Mouse (Mus musculus): ENCODE measurements around the gene Tlr7.
"Not testable (repeated sequence)": the region's sequence is repeated elsewhere in the genome, so short reads cannot be mapped to it uniquely, and the experiment has no call there.

The Tlr7 gene

GRCm38 (mm10) chrX:167330399-167330798, at the start of gene Tlr7:
Tlr7 (minus strand) TSS chrX:167330558.
- no peak for DNase-seq (ENCODE audit: low spot score in 2 of 2)

DNA sequence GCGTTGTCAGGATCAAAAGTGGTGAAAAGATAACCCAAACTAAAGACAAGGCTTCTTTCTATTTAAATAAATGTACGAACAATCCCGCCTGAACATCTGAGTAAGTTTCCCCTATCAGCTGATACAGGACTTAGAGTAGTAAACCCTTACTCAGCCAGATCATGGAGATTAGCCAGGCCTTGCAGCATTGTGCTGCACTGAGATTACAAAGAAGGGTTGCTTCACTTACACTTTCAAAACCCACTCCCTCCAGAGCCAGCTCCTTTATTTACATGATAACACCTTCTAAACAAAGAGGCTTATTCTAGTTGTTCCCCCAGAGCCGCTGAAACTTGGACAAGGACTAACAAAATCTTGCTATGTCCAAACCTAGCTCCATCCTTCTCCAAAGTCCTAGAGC, 49.7 kb upstream of the Tlr7 start:
- no peak for DNase-seq (ENCODE audit: low spot score in 2 of 2)

GRCm38 (mm10) chrX:167361231-167361630, 30.9 kb upstream of the Tlr7 start:
- DNase-seq (ENCODE audit: low spot score in 2 of 2) = not testable (repeated sequence)

GRCm38 (mm10) chrX:167359704-167360103, 29.3 kb upstream of the Tlr7 start:
- no peak for DNase-seq (ENCODE audit: low spot score in 2 of 2)

- no peak for DNase-seq (ENCODE audit: low spot score in 2 of 2)
Measured at GRCm38 (mm10) chrX:167357415-167357814, 27.1 kb upstream of the Tlr7 start.

DNA sequence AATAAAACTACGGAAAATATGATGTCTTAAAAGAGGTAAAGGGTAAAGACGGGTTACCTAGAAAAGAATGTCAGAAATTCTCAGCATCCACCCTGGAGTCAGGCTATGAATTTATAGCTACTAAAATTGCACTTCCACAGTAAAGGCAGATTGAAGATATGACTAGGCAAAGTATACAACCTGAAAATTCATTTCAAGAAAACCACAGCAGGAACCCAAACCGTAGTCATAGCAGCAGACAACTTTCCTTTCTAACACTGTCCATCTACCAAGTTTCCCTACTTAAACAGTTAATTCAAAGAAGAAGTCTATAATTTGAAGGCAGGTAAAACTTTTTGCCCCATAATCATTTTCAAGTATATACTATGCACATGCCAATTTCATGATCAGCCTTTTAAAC, 25.6 kb upstream of the Tlr7 start:
- no peak for DNase-seq (ENCODE audit: low spot score in 2 of 2)

GRCm38 (mm10) chrX:167353617-167354016, 23.3 kb upstream of the Tlr7 start:
- no peak for DNase-seq (ENCODE audit: low spot score in 2 of 2)

DNA sequence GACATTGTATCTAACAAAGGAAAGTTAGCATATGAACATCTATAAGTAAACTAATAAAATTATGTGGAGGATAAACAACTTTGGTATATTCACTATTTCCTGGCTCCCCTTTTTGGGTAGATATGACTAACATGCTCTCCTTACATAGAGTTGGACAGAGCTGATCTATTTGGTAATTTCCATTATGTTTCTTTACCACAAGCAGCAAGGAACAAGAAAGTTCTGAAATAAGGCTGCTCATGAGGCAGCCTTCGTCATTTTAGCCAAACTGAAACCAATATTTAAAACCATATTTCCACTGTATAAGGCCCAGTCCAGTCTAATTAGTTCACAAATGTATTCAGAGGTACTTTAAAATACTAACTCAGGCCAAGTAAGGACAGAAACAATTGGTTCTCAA, 16.1 kb upstream of the Tlr7 start:
- no peak for DNase-seq (ENCODE audit: low spot score in 2 of 2)

DNA sequence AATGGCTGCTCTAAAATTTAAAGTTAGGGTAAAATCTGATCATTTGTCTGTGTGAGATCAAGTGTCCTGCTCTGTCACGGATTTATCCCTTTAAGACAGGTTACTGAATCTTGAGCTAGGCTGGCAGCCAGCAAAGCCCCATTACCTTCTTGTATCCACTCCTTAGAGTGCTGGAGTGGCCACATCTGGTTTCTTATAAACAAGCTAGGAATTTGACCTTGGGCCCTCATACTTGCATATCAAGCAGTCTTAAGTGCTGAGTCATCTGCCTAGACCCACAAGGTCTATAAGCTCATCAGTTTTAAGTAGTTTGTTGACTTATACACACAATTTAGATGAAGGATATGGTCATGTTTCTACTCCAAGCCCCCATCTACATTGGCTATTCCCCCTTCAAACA, 14.0 kb upstream of the Tlr7 start:
- DNase-seq (ENCODE audit: low spot score in 2 of 2) = no peak

DNA sequence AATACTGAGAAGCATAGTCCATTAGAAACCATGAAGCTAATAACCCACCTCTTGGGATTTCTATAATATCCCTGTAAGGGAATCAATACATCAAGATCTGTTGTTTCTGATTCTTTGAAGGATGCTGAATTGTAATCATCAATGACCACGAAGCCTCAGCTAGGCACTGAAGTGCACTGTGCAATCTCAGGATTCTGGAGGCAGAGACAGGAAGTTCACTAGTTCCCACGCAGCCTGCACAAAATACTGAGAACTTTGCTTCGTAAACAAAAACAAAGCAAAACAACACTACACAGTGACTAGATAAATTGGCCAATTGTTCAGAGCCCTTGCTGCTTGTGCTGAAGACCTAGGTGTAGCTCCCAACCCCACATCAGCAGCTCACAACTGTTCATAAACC, 11.5 kb upstream of the Tlr7 start:
- no peak for DNase-seq (ENCODE audit: low spot score in 2 of 2)

GRCm38 (mm10) chrX:167340190-167340589, 9.8 kb upstream of the Tlr7 start:
- no peak for DNase-seq (ENCODE audit: low spot score in 2 of 2)

GRCm38 (mm10) chrX:167337990-167338389, 7.6 kb upstream of the Tlr7 start:
- DNase-seq (ENCODE audit: low spot score in 2 of 2) = no peak

DNA sequence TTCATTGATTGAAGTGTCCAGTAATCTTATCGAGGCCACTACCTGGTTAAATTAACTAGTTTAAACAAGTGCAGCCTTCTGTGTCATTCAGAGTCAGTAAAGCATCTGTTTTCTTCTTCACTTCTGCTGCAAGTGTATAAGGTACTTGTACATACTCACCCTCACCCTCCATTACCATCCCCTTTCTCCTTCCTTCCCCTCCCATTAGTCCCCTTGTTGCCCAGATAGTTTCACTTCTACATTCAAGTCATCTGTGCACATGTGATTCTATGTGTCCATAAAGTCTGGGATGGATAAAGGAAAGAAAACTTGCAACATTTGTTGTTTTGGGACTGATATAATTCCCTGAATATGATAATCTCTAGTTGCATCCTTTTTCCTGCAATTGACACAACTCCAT, 4.2 kb upstream of the Tlr7 start:
- no peak for DNase-seq (ENCODE audit: low spot score in 2 of 2)

DNA sequence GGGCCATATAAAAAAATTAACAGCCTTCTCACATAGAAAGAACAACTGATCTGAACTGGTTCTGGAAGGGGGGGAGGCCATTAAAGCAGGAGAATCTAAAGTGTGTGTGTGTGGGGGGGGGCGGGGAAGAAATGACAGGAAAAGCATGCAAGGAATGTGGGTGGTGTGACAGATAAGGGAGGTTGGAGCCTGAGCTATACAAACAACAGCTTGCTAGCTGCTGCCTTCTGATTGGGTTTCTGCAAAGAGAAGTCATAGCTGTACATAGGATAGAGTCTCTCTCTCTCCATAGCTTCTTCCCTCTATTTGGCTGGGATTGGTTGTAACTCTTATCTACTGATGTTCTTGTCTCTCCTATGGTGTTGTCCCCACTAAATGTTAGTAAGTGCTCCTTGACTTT, 2.2 kb upstream of the Tlr7 start:
- no peak for DNase-seq (ENCODE audit: low spot score in 2 of 2)

DNA sequence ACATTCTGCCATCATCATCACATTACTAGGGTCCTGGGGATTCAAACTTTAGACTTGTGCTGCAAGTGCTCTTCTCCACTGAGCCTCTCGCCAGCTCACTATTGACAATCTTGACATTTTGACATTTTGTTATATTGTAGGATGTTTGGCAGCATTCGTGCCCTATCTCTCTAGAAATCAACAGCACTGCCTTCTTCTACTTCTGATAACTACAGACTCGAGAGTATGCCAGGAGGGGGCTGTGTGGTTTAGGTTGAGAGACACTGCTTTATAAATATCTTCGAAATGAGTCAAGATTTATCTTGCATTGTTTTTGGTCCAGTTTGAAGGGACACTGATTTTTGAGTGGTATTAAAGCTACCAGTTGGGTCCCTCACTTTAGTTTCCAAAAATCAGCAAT, 635 bp upstream of the Tlr7 start:
- DNase-seq (ENCODE audit: low spot score in 2 of 2) = no peak

GRCm38 (mm10) chrX:167329620-167330019, 738 bp downstream of the Tlr7 start:
- no peak for DNase-seq (ENCODE audit: low spot score in 2 of 2)

GRCm38 (mm10) chrX:167329098-167329497, 1.3 kb downstream of the Tlr7 start:
- peak; percentile 11 to 21 for DNase-seq (ENCODE audit: low spot score in 2 of 2)

- peak; percentile 4 to 7 for DNase-seq (ENCODE audit: low spot score in 2 of 2)
Measured at GRCm38 (mm10) chrX:167328519-167328918, 1.8 kb downstream of the Tlr7 start.

- DNase-seq (ENCODE audit: low spot score in 2 of 2) = no peak
Measured at GRCm38 (mm10) chrX:167323742-167324141, 6.6 kb downstream of the Tlr7 start.

DNA sequence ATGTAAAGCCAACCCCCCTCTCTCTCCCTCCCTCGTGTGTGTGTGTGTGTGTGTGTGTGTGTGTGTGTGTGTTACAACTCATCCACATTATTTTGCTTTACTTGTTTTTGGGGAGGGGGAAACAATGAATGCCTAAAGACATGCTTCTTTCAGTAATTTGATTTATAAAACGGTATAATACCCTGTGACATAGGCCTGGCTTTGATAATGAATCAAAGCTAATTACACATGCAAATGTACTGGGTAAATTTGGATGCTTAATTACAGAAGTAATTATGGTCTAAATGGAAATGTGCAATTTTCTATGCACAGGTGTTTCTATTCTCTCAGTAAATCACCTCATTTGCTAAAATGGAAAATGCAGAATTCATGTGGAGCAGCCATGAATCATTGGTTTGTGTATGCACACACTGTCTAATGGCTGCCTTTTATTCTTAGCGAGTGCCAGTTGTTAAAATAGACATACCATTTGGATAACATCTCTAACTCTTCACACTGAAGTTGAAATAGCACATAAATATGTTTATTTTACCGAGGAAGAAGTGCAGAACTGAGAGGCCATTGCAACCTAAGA, 9.0 kb downstream of the Tlr7 start:
- no peak for DNase-seq (ENCODE audit: low spot score in 2 of 2)

- peak; percentile 6 to 8 for DNase-seq (ENCODE audit: low spot score in 2 of 2)
Measured at GRCm38 (mm10) chrX:167318819-167319396, 11.4 kb downstream of the Tlr7 start.

DNA sequence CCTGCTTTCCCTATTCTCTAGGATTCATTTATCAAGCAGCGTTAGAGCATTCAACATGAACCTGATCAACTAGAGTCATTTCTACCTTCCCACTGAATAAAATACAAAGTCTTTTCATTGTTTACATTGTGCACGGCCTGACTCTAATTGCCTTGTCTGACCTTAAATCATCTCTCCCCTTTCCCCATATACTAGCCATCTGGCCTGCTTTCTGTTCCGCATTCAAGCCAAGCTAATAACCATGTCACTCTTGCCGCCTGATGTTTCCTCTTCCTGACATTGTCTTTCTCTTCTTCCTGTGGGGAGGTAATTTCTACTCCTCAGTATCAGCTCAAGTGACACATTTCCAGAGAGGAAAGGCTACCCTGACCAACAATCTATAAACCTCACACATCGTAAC, 14.6 kb downstream of the Tlr7 start:
- DNase-seq (ENCODE audit: low spot score in 2 of 2) = peak; percentile 6 to 33

DNA sequence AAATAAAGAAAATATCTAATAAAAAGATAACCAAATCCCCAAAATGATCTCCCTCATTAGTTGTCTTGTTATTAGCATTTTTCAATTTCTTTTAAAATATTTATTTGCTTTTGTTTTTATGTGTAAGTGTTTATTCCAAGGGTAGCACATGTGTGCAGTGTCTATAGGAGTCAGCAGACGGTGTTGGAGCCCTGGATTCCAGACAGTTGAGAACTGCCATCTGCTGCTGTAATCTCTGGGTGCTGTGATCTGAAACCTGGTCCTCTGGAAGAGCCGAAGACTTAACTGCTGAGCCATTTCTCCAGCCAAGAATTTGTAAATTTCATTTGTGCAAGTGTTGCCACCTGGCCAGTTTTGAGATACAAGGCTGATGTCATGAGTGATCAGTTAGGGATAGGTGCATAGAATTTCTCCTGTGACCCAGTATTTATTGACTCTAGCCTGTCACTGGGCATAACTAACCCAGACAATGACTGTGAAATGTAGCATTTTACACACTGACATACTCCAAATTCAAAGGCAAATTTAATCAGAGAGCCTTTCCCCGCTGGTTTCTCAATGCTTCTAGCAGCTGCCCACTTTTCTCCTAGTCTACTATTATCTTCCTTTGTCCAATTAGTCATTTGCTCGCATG, 15.1 kb downstream of the Tlr7 start:
- DNase-seq (ENCODE audit: low spot score in 2 of 2) = no peak

GRCm38 (mm10) chrX:167302061-167302460, 28.3 kb downstream of the Tlr7 start:
- DNase-seq (ENCODE audit: low spot score in 2 of 2) = not testable (repeated sequence)
